Mouse (Mus musculus): ENCODE measurements around the gene Ifitm1.
"Not testable (repeated sequence)": the region's sequence is repeated elsewhere in the genome, so short reads cannot be mapped to it uniquely, and the experiment has no call there.

GRCm38 (mm10) chr7:140976720-140977119 lies 9.7 kb downstream of the Ifitm1 start:
- not testable (repeated sequence) for TF ChIP-seq CTCF, EP300 (IDR thresholded peaks at IDR 0.05; ENCODE audit: low read depth)
